9 mouse cellular contexts compared by ENCODE assay signal in the genomic region with DNA sequence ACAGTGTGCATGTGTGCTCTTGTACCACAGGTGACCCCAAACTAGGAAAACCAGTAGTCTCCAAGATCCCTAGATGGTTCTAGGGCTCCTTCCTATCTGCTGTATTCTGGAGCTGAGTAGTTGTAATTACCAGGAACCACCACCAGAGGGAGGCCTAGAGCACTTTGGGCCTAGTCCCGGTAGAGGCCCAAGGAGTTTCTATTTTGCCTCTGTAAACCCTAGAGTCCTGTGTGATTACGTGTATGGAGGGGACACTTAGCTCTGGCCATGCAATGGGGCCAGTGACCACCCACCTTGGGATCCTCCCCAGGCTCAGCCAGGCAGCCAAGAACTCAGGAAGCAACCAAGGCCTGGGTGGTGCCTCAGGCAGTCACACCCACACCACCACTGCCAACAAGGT. TPM values are rescaled to one million over a fixed set of nuclear protein-coding genes. Genes with fewer than 3 reads are reported as not detected.
DNase-seq lines count a peak whose midpoint lies in the region; ATAC-seq lines count a peak whose summit lies in the region.
"Had no signal": no experiment of that assay in that cellular context is flagged by ENCODE, and none has a peak within 500 bp of the region (broad histone marks: within the 10 kb centered on the region; RNA-seq: fewer than 3 reads in every experiment).

No protein-coding gene starts in this region.

- H3K9me3 ChIP-seq in forebrain, embryonic 11.5 days (ENCODE audit: control insufficient read depth, low read length): no peaks in the 10 kb centered on the region
- H3K9me3 ChIP-seq: neural tube, embryonic 13.5 days had no signal

- H3K4me3 ChIP-seq in forebrain, embryonic 11.5 days (ENCODE audit: low read depth, low read length): no peak overlapping the region
- H3K4me3 ChIP-seq in macrophage (ENCODE audit: inconsistent target): peak overlapping the region; percentile 4; the same call in 1 of the 2 replicates
- H3K4me3 ChIP-seq: neural tube, embryonic 13.5 days had no signal

- H3K9ac ChIP-seq in forebrain, embryonic 11.5 days (ENCODE audit: low read length): no peak overlapping the region
- H3K9ac ChIP-seq: neural tube, embryonic 13.5 days had no signal

- H3K79me2 ChIP-seq in macrophage (ENCODE audit: inconsistent target): peaks cover 32% of the 10 kb centered on the region

- no peaks in the 10 kb centered on the region for H3K36me3 ChIP-seq in forebrain, embryonic 11.5 days (ENCODE audit: control insufficient read depth, insufficient read depth, low read length)
- peaks cover 59% of the 10 kb centered on the region for H3K36me3 ChIP-seq in macrophage (ENCODE audit: inconsistent target)
- H3K36me3 ChIP-seq: neural tube, embryonic 13.5 days had no signal

- ATAC-seq in forebrain, embryonic 11.5 days (replicated peaks; ENCODE audit: low FRiP score): peak; percentile 25; the same call in 1 of the 2 replicates
- ATAC-seq in activated CD4-positive, CD25-positive, alpha-beta regulatory T cell, adult 4 months: no peak

- 10% methylated on average over 2 of the region's 2 CpGs for WGBS in forebrain, embryonic 11.5 days
- 18% methylated on average over 2 of the region's 2 CpGs for WGBS in macrophage (ENCODE audit: missing documents)

- H3K4me2 ChIP-seq in forebrain, embryonic 11.5 days (ENCODE audit: low read depth, low read length, severe bottlenecking): no peak overlapping the region
- H3K4me2 ChIP-seq: neural tube, embryonic 13.5 days had no signal

- DNase-seq in Muller cell, postnatal 12 days (ENCODE audit: inconsistent ontology term): peak; percentile 67
- DNase-seq in c-Kit-positive CD71-positive TER-119-negative erythroid progenitor cells, embryonic 14.5 days (ENCODE audit: low read depth): peak; percentile 83
- DNase-seq in forebrain, embryonic 11.5 days (ENCODE audit: low spot score): peak; percentile 89
- DNase-seq in heart, postnatal 36 days: peak; percentile 86
- peak; percentile 80 to 84 for DNase-seq in layer of hippocampus, postnatal 14 days (ENCODE audit: low spot score in 2 of 2)
- DNase-seq in right cerebral cortex, adult 2 months (ENCODE audit: low spot score in 2 of 2): peak; percentile 90 to 91

- peaks cover 13% of the 10 kb centered on the region; the same call in 1 of the 2 replicates for H3K4me1 ChIP-seq in forebrain, embryonic 11.5 days (replicated peaks; ENCODE audit: control insufficient read depth, insufficient read depth, low read length)

- no peak overlapping the region for H3K27ac ChIP-seq in forebrain, embryonic 11.5 days (ENCODE audit: low read depth, low read length)
- H3K27ac ChIP-seq in macrophage: no peak overlapping the region; the same call in 1 of the 2 replicates
- H3K27ac ChIP-seq: neural tube, embryonic 13.5 days had no signal

- intact Hi-C loops in heart, postnatal 36 days (cut with DNase I): loop anchor here (5.0 kb wide), 1 partner anchor 39 kb away; no protein-coding TSS in a partner anchor

- H3K27me3 ChIP-seq in forebrain, embryonic 11.5 days (ENCODE audit: control insufficient read depth, insufficient read depth, low read length): peaks cover 4% of the 10 kb centered on the region; the same call in 1 of the 2 replicates

RNA-seq across cellular contexts. Expression of gene Sh3bp1, which starts 3.7 kb away (rescaled TPM):
- 15.8 and 17.3 TPM in 2 replicates for polyA plus RNA-seq in forebrain, embryonic 11.5 days (2014; fragmentation: Nextera tagmentation; extraction: Ambion mirVana)
- 1 to 10 TPM; 5.8 to 6.5 TPM for total RNA-seq in heart, postnatal 36 days (2021)
- total RNA-seq in layer of hippocampus, postnatal 14 days (2021): 10 to 100 TPM; 16.1 to 16.8 TPM
- 100 to 1,000 TPM in 17 of 26 experiments, 10 to 100 TPM in 9; 18.8 to 471 (median 176) TPM for total RNA-seq in macrophage (2018; cell fraction: chromatin; rRNA removed)
- total RNA-seq in macrophage (2018; cell fraction: cytosol; rRNA removed): 100 to 1,000 TPM in 11 of 26 experiments, 10 to 100 TPM in 15; 31.5 to 168 (median 84.8) TPM
- 100 to 1,000 TPM in 14 of 26 experiments, 10 to 100 TPM in 12; 22.3 to 199 (median 104) TPM for total RNA-seq in macrophage (2018; cell fraction: nucleus; rRNA removed)
- 67.4 to 90.3 TPM (median 70.9 TPM) in 3 replicates for polyA plus RNA-seq in macrophage (2018)
- polyA plus RNA-seq in activated CD4-positive, CD25-positive, alpha-beta regulatory T cell, adult 4 months (2017; shearing (Covaris generic)): 10 to 100 TPM; 43.8 to 75.5 TPM

RNA-seq across cellular contexts. Expression of gene Gm49510, which starts 3.8 kb away (rescaled TPM):
- polyA plus RNA-seq in forebrain, embryonic 11.5 days (2014; fragmentation: Nextera tagmentation; extraction: Ambion mirVana): 0.13 TPM in 1 of 2 replicates, not detected in the other
- not detected for total RNA-seq in heart, postnatal 36 days (2021)
- under 1 TPM in 1 of 2 experiments, not detected in 1; 0.25 TPM for total RNA-seq in layer of hippocampus, postnatal 14 days (2021)
- 1 to 10 TPM in 9 of 26 experiments, under 1 TPM in 10, not detected in 7; 0.31 to 2.4 (median 0.98) TPM for total RNA-seq in macrophage (2018; cell fraction: chromatin; rRNA removed)
- 1 to 10 TPM in 1 of 26 experiments, under 1 TPM in 22, not detected in 3; 0.10 to 1.0 (median 0.40) TPM for total RNA-seq in macrophage (2018; cell fraction: cytosol; rRNA removed)
- 1 to 10 TPM in 1 of 26 experiments, under 1 TPM in 14, not detected in 11; 0.18 to 1.1 (median 0.66) TPM for total RNA-seq in macrophage (2018; cell fraction: nucleus; rRNA removed)
- polyA plus RNA-seq in macrophage (2018): 0.25 to 0.59 TPM in 2 of 3 replicates, not detected in the other
- polyA plus RNA-seq in activated CD4-positive, CD25-positive, alpha-beta regulatory T cell, adult 4 months (2017; shearing (Covaris generic)): not detected
- polyA plus RNA-seq: neural tube, embryonic 13.5 days had no signal

RNA-seq across cellular contexts. Expression of gene Pdxp, which starts 10.5 kb away (rescaled TPM):
- 37.2 and 49.2 TPM in 2 replicates for polyA plus RNA-seq in forebrain, embryonic 11.5 days (2014; fragmentation: Nextera tagmentation; extraction: Ambion mirVana)
- under 1 TPM; 0.60 to 0.78 TPM for total RNA-seq in heart, postnatal 36 days (2021)
- total RNA-seq in layer of hippocampus, postnatal 14 days (2021): 100 to 1,000 TPM; 141 to 146 TPM
- total RNA-seq in macrophage (2018; cell fraction: chromatin; rRNA removed): 1 to 10 TPM in 23 of 26 experiments, under 1 TPM in 1, not detected in 2; 0.66 to 5.7 (median 3.7) TPM
- under 1 TPM; 0.05 to 0.84 (median 0.33) TPM for total RNA-seq in macrophage (2018; cell fraction: cytosol; rRNA removed)
- total RNA-seq in macrophage (2018; cell fraction: nucleus; rRNA removed): 10 to 100 TPM in 1 of 26 experiments, 1 to 10 TPM in 24, under 1 TPM in 1; 0.82 to 11.1 (median 4.4) TPM
- polyA plus RNA-seq in macrophage (2018): 0.13 to 1.2 TPM (median 0.70 TPM) in 3 replicates
- polyA plus RNA-seq in activated CD4-positive, CD25-positive, alpha-beta regulatory T cell, adult 4 months (2017; shearing (Covaris generic)): 1 to 10 TPM; 2.5 TPM

RNA-seq across cellular contexts. Expression of gene Lgals1, which starts 23.3 kb away (rescaled TPM):
- 279 and 319 TPM in 2 replicates for polyA plus RNA-seq in forebrain, embryonic 11.5 days (2014; fragmentation: Nextera tagmentation; extraction: Ambion mirVana)
- total RNA-seq in heart, postnatal 36 days (2021): 100 to 1,000 TPM; 180 to 208 TPM
- 10 to 100 TPM; 15.3 to 27.0 TPM for total RNA-seq in layer of hippocampus, postnatal 14 days (2021)
- total RNA-seq in macrophage (2018; cell fraction: chromatin; rRNA removed): 100 to 1,000 TPM in 1 of 26 experiments, 10 to 100 TPM in 25; 10.4 to 333 (median 30.0) TPM
- total RNA-seq in macrophage (2018; cell fraction: cytosol; rRNA removed): 1,000 to 10,000 TPM in 18 of 26 experiments, 100 to 1,000 TPM in 8; 732 to 2,113 (median 1,238) TPM
- total RNA-seq in macrophage (2018; cell fraction: nucleus; rRNA removed): 100 to 1,000 TPM in 25 of 26 experiments, 10 to 100 TPM in 1; 69.0 to 290 (median 144) TPM
- 1,502 to 3,219 TPM (median 3,114 TPM) in 3 replicates for polyA plus RNA-seq in macrophage (2018)
- polyA plus RNA-seq in activated CD4-positive, CD25-positive, alpha-beta regulatory T cell, adult 4 months (2017; shearing (Covaris generic)): 1,000 to 10,000 TPM in 1 of 2 experiments, 100 to 1,000 TPM in 1; 804 to 1,171 TPM

RNA-seq across cellular contexts. Expression of gene Gga1, which starts 26.3 kb away (rescaled TPM):
- polyA plus RNA-seq in forebrain, embryonic 11.5 days (2014; fragmentation: Nextera tagmentation; extraction: Ambion mirVana): 45.0 and 47.8 TPM in 2 replicates
- total RNA-seq in heart, postnatal 36 days (2021): 10 to 100 TPM; 40.3 to 43.2 TPM
- total RNA-seq in layer of hippocampus, postnatal 14 days (2021): 10 to 100 TPM; 51.3 to 52.4 TPM
- total RNA-seq in macrophage (2018; cell fraction: chromatin; rRNA removed): 100 to 1,000 TPM in 24 of 26 experiments, 10 to 100 TPM in 2; 71.9 to 245 (median 168) TPM
- 10 to 100 TPM; 65.1 to 86.4 (median 78.3) TPM for total RNA-seq in macrophage (2018; cell fraction: cytosol; rRNA removed)
- total RNA-seq in macrophage (2018; cell fraction: nucleus; rRNA removed): 100 to 1,000 TPM in 15 of 26 experiments, 10 to 100 TPM in 11; 55.6 to 160 (median 110) TPM
- polyA plus RNA-seq in macrophage (2018): 54.0 to 74.5 TPM (median 65.4 TPM) in 3 replicates
- polyA plus RNA-seq in activated CD4-positive, CD25-positive, alpha-beta regulatory T cell, adult 4 months (2017; shearing (Covaris generic)): 10 to 100 TPM; 13.8 to 18.1 TPM

Comparison
In these comparisons a context has a peak if more than half of its experiments do, and no peak if none do; other contexts are left out.
1. RNA of gene Pdxp, which starts 10.5 kb away (polyA plus RNA-seq): 37.2 to 49.2 TPM in forebrain, embryonic 11.5 days; 2.5 TPM in activated CD4-positive, CD25-positive, alpha-beta regulatory T cell, adult 4 months and 0.13 to 1.2 TPM in macrophage; every median in the first group is over 10 times any median in the second.
2. Peak in every context shown above with its lines, with median percentiles within 50 percentile points of each other: DNase-seq.